Comparison of ENCODE assay signal across 8 mouse cellular contexts in the genomic region with DNA sequence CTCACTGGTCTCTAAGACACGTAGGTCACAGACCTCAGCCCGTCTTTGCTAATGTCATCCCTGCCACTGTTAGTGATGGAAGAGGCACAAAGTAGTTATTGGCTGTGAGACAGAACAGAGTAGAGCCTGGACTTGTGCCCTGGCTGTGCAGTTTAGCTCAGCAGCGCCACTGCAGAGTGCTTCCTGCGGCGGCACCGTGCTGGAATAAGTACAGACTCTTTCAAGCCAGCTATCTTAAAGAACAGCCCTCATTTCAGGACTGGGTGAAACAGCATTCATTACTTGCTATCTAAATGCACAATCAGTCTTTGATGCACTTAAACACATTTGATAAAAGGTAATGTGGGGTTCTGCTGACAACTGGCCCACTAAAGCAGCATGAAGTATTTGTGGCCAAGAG.
DNase-seq lines count a peak whose midpoint lies in the region; ATAC-seq and TF ChIP-seq lines count a peak whose summit lies in the region.

No protein-coding gene starts in this region.

- no peak overlapping the region for H3K27ac ChIP-seq in heart, embryonic 12.5 days (ENCODE audit: poor library complexity, severe bottlenecking)
- no peak overlapping the region for H3K27ac ChIP-seq in testis, adult 2 months (ENCODE audit: control insufficient read depth, insufficient read depth, low read depth, low read length)

- peak; percentile 21; the same call in 1 of the 2 replicates for TF ChIP-seq CTCF in testis, adult 2 months (IDR thresholded peaks at IDR 0.05; ENCODE audit: control insufficient read depth, insufficient read depth, insufficient replicate concordance, low read depth, low read length)

- H3K9me3 ChIP-seq in heart, embryonic 12.5 days (replicated peaks): no peaks in the 10 kb centered on the region

- intact Hi-C loops in left cerebral cortex, postnatal 14 days (cut with DNase I): no loop called here

- no peak overlapping the region for H3K4me2 ChIP-seq in heart, embryonic 12.5 days

- 62% methylated on average over 6 of the region's 6 CpGs for WGBS in heart, embryonic 12.5 days

- ATAC-seq in heart, embryonic 12.5 days (ENCODE audit: insufficient number of reproducible peaks, low FRiP score): no peak; the same call in 1 of the 2 replicates
- ATAC-seq in granulocyte monocyte progenitor cell, adult 5-6 weeks (replicated peaks; ENCODE audit: poor library complexity, severe bottlenecking): no peak

- no peak for TF ChIP-seq POLR2A in testis, adult 2 months (IDR thresholded peaks at IDR 0.05; ENCODE audit: control insufficient read depth, low read depth, low read length)

- no peaks in the 10 kb centered on the region for H3K27me3 ChIP-seq in heart, embryonic 12.5 days (replicated peaks)
- no peaks in the 10 kb centered on the region for H3K27me3 ChIP-seq in testis, adult 2 months (ENCODE audit: control insufficient read depth, insufficient read depth, low read length)

- H3K4me3 ChIP-seq in heart, embryonic 12.5 days: no peak overlapping the region
- no peak overlapping the region for H3K4me3 ChIP-seq in testis, adult 2 months (ENCODE audit: control insufficient read depth, low read depth, low read length)

- H3K4me1 ChIP-seq in heart, embryonic 12.5 days (replicated peaks): peaks cover 2% of the 10 kb centered on the region; the same call in 1 of the 2 replicates
- H3K4me1 ChIP-seq in testis, adult 2 months (ENCODE audit: control insufficient read depth, insufficient read depth, low read length): no peaks in the 10 kb centered on the region

- H3K9ac ChIP-seq in heart, embryonic 12.5 days: no peak overlapping the region

- peak; percentile 89 for DNase-seq in heart, adult 11 months
- no peak for DNase-seq in testis, postnatal 14 days (ENCODE audit: low spot score)
- peak; percentile 37 to 63 for DNase-seq in left cerebral cortex, postnatal 14 days (ENCODE audit: low spot score in 2 of 2)
- DNase-seq in thymus, postnatal 10 days (ENCODE audit: low spot score in 2 of 2): peak; percentile 46 to 48
- DNase-seq in B cell, adult 2 months: no peak

- H3K36me3 ChIP-seq in heart, embryonic 12.5 days: no peaks in the 10 kb centered on the region
- H3K36me3 ChIP-seq in testis, adult 2 months (ENCODE audit: control insufficient read depth, insufficient read depth, low read length): no peaks in the 10 kb centered on the region

Comparison
In these comparisons a context has a peak if more than half of its experiments do, and no peak if none do; other contexts are left out.
1. DNase-seq: peak in heart, adult 11 months (single experiment), left cerebral cortex, postnatal 14 days (2 of 2) and thymus, postnatal 10 days (2 of 2); none in testis, postnatal 14 days (single experiment) and B cell, adult 2 months (0 of 2).